Mouse (Mus musculus) heart, embryonic 14.5 days (tissue): ENCODE measurements around the gene Gemin2. TPM values are rescaled to one million over a fixed set of nuclear protein-coding genes. Genes with fewer than 3 reads are reported as not detected.
"Not testable (repeated sequence)": the region's sequence is repeated elsewhere in the genome, so short reads cannot be mapped to it uniquely, and the experiment has no call there.

Source experiments
- ATAC-seq: fragments of 200-750 bp; cut with Nextera tagmentation; 2 replicates; pipeline ENCODE4 v1.8.0; 2017; ENCODE audit warnings: low read depth, moderate TSS enrichment; ENCODE audit not compliant: insufficient number of reproducible peaks, insufficient read depth, low FRiP score
- H3K27ac ChIP-seq, 2 experiments: fragments of 200-500 bp in 1 of 2; fragments of 300-500 bp in 1 of 2; sonication (generic) in 1 of 2; replicated peaks in 1 of 2; 2 replicates each; pipeline ENCODE4 v1.5.1; 2012 to 2014; ENCODE audit warnings: low read depth in 2 of 2, low read length in 2 of 2, control low read depth in 1 of 2, mild to moderate bottlenecking in 1 of 2, mixed read lengths in 1 of 2; ENCODE audit not compliant: control insufficient read depth in 1 of 2, insufficient read depth in 1 of 2
- H3K27me3 ChIP-seq: fragments of 300-500 bp; sonication (generic); 2 replicates; pipeline ENCODE4 v1.6.1; 2014; ENCODE audit warnings: mild to moderate bottlenecking, low read length, control low read depth; ENCODE audit not compliant: control insufficient read depth, insufficient read depth
- H3K36me3 ChIP-seq: fragments of 300-500 bp; sonication (generic); 2 replicates; pipeline ENCODE4 v1.6.1; 2014; ENCODE audit warnings: mild to moderate bottlenecking, control low read depth, low read length, mixed read lengths; ENCODE audit not compliant: control insufficient read depth, insufficient read depth
- H3K4me1 ChIP-seq, 2 experiments: fragments of 200-500 bp in 1 of 2; fragments of 300-500 bp in 1 of 2; sonication (generic) in 1 of 2; 2 replicates each; pipeline ENCODE4 v1.6.1; 2012 to 2014; ENCODE audit warnings: low read length in 2 of 2, control low read depth in 1 of 2, mixed read lengths in 1 of 2; ENCODE audit not compliant: control insufficient read depth in 2 of 2, insufficient read depth in 2 of 2
- H3K4me2 ChIP-seq: fragments of 300-500 bp; sonication (generic); 2 replicates; pipeline ENCODE4 v1.6.1; 2014; ENCODE audit warnings: mild to moderate bottlenecking, low read length
- H3K4me3 ChIP-seq, 2 experiments: fragments of 200-500 bp in 1 of 2; fragments of 300-500 bp in 1 of 2; sonication (generic) in 1 of 2; 2 replicates each; pipeline ENCODE4 v1.5.1; 2012 to 2014; ENCODE audit warnings: low read length in 2 of 2, mild to moderate bottlenecking in 2 of 2, control low read depth in 1 of 2, low read depth in 1 of 2, moderate library complexity in 1 of 2; ENCODE audit not compliant: control insufficient read depth in 1 of 2, insufficient read depth in 1 of 2
- H3K9ac ChIP-seq: fragments of 300-500 bp; sonication (generic); 2 replicates; pipeline ENCODE4 v1.6.1; 2014; ENCODE audit warnings: mild to moderate bottlenecking, low read length
- H3K9me3 ChIP-seq: fragments of 300-500 bp; sonication (generic); 2 replicates; pipeline ENCODE4 v1.6.1; 2016; ENCODE audit warnings: low read length, control low read depth; ENCODE audit not compliant: control insufficient read depth
- WGBS: fragments of 180-500 bp; shearing (Covaris S2); extraction: QIAGEN DNeasy Blood & Tissue Kit; methylation state at CpG from one replicate; pipeline ENCODE4 v1.1.7; 2014; 5-methylcytosine and 5-hydroxymethylcytosine counted together
- polyA plus RNA-seq: library from polyadenylated mRNA; unstranded; fragments of >200 nt; fragmentation: Nextera tagmentation; extraction: Ambion mirVana; gene quantifications from 2 replicates; pipeline ENCODE4 v1.2.1, GENCODE M21; 2014

Gemin2 gene
- 18.2 and 19.8 TPM in 2 replicates for polyA plus RNA-seq

GRCm38 (mm10) chr12:59013234-59013633 lies at the start of gene Gemin2:
TSS of gene Gemin2 (plus strand) at chr12:59013393.
- Histone ChIP-seq H3K36me3 (peaks cover 23% of the 10 kb centered on the region), H3K9me3 (no peaks in the 10 kb centered on the region), H3K27ac (peak within 1 kb of the TSS; percentile 92), H3K4me3 (peak within 1 kb of the TSS; percentile 57 to 88), H3K4me2 (peak within 1 kb of the TSS; percentile 89), H3K27me3 (no peaks in the 10 kb centered on the region), H3K4me1 (peaks cover 3 to 28% of the 10 kb centered on the region in 2 experiments; a peak in 3 of 4 replicates), H3K9ac (peak within 1 kb of the TSS; percentile 88)
- WGBS: under 1% methylated on average over 28 of the region's 28 CpGs
- peak; percentile 75 for ATAC-seq

- ATAC-seq: no peak
Observed at GRCm38 (mm10) chr12:58964583-58964982, 48.6 kb upstream of the Gemin2 start.

GRCm38 (mm10) chr12:58976966-58977365 lies 36.2 kb upstream of the Gemin2 start:
- Histone ChIP-seq H3K9me3 (no peaks in the 10 kb centered on the region), H3K9ac (no peak overlapping the region), H3K36me3 (peaks cover 87% of the 10 kb centered on the region), H3K4me1 (no peaks in the 10 kb centered on the region), H3K4me3 (no peak overlapping the region), H3K4me2 (no peak overlapping the region), H3K27ac (no peak overlapping the region), H3K27me3 (no peaks in the 10 kb centered on the region)
- ATAC-seq: no peak
- WGBS: 84% methylated on average over 2 of the region's 2 CpGs

More at GRCm38 (mm10) chr12:58964583-58964982, 48.6 kb upstream of the Gemin2 start:
- H3K4me1 ChIP-seq: peaks cover 2 to 12% of the 10 kb centered on the region in 2 experiments; a peak in 3 of 4 replicates
- no peaks in the 10 kb centered on the region for H3K27me3 ChIP-seq
- no peak overlapping the region for H3K4me3 ChIP-seq
- H3K9me3 ChIP-seq: no peaks in the 10 kb centered on the region
- no peak overlapping the region for H3K27ac ChIP-seq
- H3K9ac ChIP-seq: no peak overlapping the region
- H3K36me3 ChIP-seq: peaks cover 82% of the 10 kb centered on the region
- H3K4me2 ChIP-seq: no peak overlapping the region
- WGBS: 73% methylated on average over 4 of the region's 4 CpGs

GRCm38 (mm10) chr12:58981178-58981661 lies 32.0 kb upstream of the Gemin2 start:
- peaks cover 93% of the 10 kb centered on the region for H3K36me3 ChIP-seq
- H3K4me3 ChIP-seq, H3K9ac ChIP-seq, H3K4me1 ChIP-seq, H3K27me3 ChIP-seq, ATAC-seq, H3K9me3 ChIP-seq, H3K4me2 ChIP-seq, H3K27ac ChIP-seq: not testable (repeated sequence)
- 71% methylated on average over 6 of the region's 6 CpGs for WGBS

GRCm38 (mm10) chr12:58985766-58986165 lies 27.4 kb upstream of the Gemin2 start:
- no peak overlapping the region for H3K4me2 ChIP-seq
- no peaks in the 10 kb centered on the region; a peak in 1 of 4 replicates for H3K4me1 ChIP-seq
- no peak overlapping the region for H3K27ac ChIP-seq
- no peak overlapping the region for H3K4me3 ChIP-seq
- no peak for ATAC-seq
- H3K36me3 ChIP-seq: peaks cover 93% of the 10 kb centered on the region
- no peak overlapping the region for H3K9ac ChIP-seq
- WGBS: 97% methylated on average over 3 of the region's 3 CpGs
- H3K9me3 ChIP-seq: no peaks in the 10 kb centered on the region
- H3K27me3 ChIP-seq: no peaks in the 10 kb centered on the region

- H3K36me3 ChIP-seq: peaks cover 24% of the 10 kb centered on the region
- peak overlapping the region; percentile 95; the same call in 1 of the 2 replicates for H3K9ac ChIP-seq
- no peak overlapping the region for H3K27ac ChIP-seq
- no peaks in the 10 kb centered on the region for H3K9me3 ChIP-seq
- H3K27me3 ChIP-seq: no peaks in the 10 kb centered on the region
- no peak for ATAC-seq
- peak overlapping the region; percentile 72 for H3K4me2 ChIP-seq
- WGBS: 67% methylated on average over 2 of the region's 2 CpGs
- peak overlapping the region in 1 of 2 experiments; percentile 88; a peak in 2 of 4 replicates for H3K4me3 ChIP-seq
- peaks cover 3 to 36% of the 10 kb centered on the region in 2 experiments; a peak in 3 of 4 replicates for H3K4me1 ChIP-seq
Observed at GRCm38 (mm10) chr12:59010482-59010881, 2.7 kb upstream of the Gemin2 start.

- ATAC-seq: no peak
- under 1% methylated on average over 25 of the region's 25 CpGs for WGBS
- H3K9me3 ChIP-seq: no peaks in the 10 kb centered on the region
- H3K4me2 ChIP-seq: peak overlapping the region; percentile 72
- H3K27me3 ChIP-seq: no peaks in the 10 kb centered on the region
- peak overlapping the region; percentile 79 to 88 for H3K4me3 ChIP-seq
- peak overlapping the region; percentile 90 to 92 for H3K27ac ChIP-seq
- peaks cover 3 to 36% of the 10 kb centered on the region in 2 experiments; a peak in 3 of 4 replicates for H3K4me1 ChIP-seq
- H3K9ac ChIP-seq: peak overlapping the region; percentile 95
- peaks cover 18% of the 10 kb centered on the region for H3K36me3 ChIP-seq
Observed at GRCm38 (mm10) chr12:59011275-59011843, 1.8 kb upstream of the Gemin2 start.
